ENCODE assay signal across 34 mouse cellular contexts in genomic region chr13:35689560-35689959, GRCm38 (mm10).
"Had no signal": no experiment of that assay in that cellular context is flagged by ENCODE, and none has a peak within 500 bp of the region (broad histone marks: within the 10 kb centered on the region; RNA-seq: fewer than 3 reads in every experiment).

No protein-coding gene starts in this region.

- ATAC-seq: hindbrain, embryonic 16.5 days; hindbrain, postnatal 0 days; inflammation-experienced regulatory T-cells, adult 6 months; intestine, embryonic 15.5 days; intestine, embryonic 16.5 days; intestine, postnatal 0 days had no signal

- H3K36me3 ChIP-seq: heart, embryonic 12.5 days; heart, embryonic 13.5 days; heart, embryonic 15.5 days; hindbrain, embryonic 10.5 days; hindbrain, embryonic 12.5 days; hindbrain, embryonic 13.5 days; hindbrain, embryonic 15.5 days; intestine, embryonic 15.5 days; kidney, embryonic 15.5 days had no signal

- H3K27me3 ChIP-seq: heart, embryonic 12.5 days; heart, embryonic 13.5 days; heart, embryonic 15.5 days; hindbrain, embryonic 12.5 days; hindbrain, embryonic 13.5 days; hindbrain, embryonic 15.5 days; intestine, embryonic 15.5 days; kidney, embryonic 15.5 days had no signal

- H3K4me2 ChIP-seq: heart, embryonic 12.5 days; heart, embryonic 13.5 days; heart, embryonic 15.5 days; hindbrain, embryonic 12.5 days; hindbrain, embryonic 13.5 days; hindbrain, embryonic 14.5 days; hindbrain, embryonic 15.5 days; intestine, embryonic 15.5 days; kidney, embryonic 15.5 days had no signal

- DNase-seq: heart, postnatal 10 days; heart, postnatal 14 days; heart, postnatal 36 days; heart, postnatal 4 days; kidney, adult 11 months; kidney, adult 18-20 months; kidney, adult 2 months; kidney, adult 8-10 months; kidney, adult 9 months; kidney, postnatal 10 days; kidney, postnatal 14 days; kidney, postnatal 25 days; kidney, postnatal 36 days; kidney, postnatal 4 days; layer of hippocampus, adult 9-11 months; layer of hippocampus, postnatal 36 days had no signal

- H3K9ac ChIP-seq: heart, embryonic 12.5 days; heart, embryonic 13.5 days; heart, embryonic 15.5 days; hindbrain, embryonic 12.5 days; hindbrain, embryonic 13.5 days; hindbrain, embryonic 14.5 days; hindbrain, embryonic 15.5 days; intestine, embryonic 15.5 days; kidney, embryonic 15.5 days had no signal

- H3K9me3 ChIP-seq: heart, embryonic 12.5 days; heart, embryonic 13.5 days; heart, embryonic 15.5 days; hindbrain, embryonic 10.5 days; hindbrain, embryonic 12.5 days; hindbrain, embryonic 13.5 days; hindbrain, embryonic 15.5 days; intestine, embryonic 15.5 days; kidney, embryonic 15.5 days had no signal

- H3K4me1 ChIP-seq: hindbrain, embryonic 10.5 days; hindbrain, embryonic 12.5 days; hindbrain, embryonic 13.5 days; hindbrain, embryonic 15.5 days; intestine, embryonic 15.5 days; kidney, embryonic 15.5 days had no signal

- H3K4me3 ChIP-seq: heart, embryonic 12.5 days; heart, embryonic 13.5 days; heart, embryonic 15.5 days; hindbrain, embryonic 10.5 days; hindbrain, embryonic 12.5 days; hindbrain, embryonic 13.5 days; hindbrain, embryonic 15.5 days; intestine, embryonic 15.5 days; kidney, embryonic 15.5 days; layer of hippocampus, adult 2 months; left cerebral cortex, adult 2 months had no signal

- H3K27ac ChIP-seq: heart, embryonic 13.5 days; heart, embryonic 15.5 days; hindbrain, embryonic 10.5 days; hindbrain, embryonic 12.5 days; hindbrain, embryonic 13.5 days; hindbrain, embryonic 14.5 days; hindbrain, embryonic 15.5 days; hindbrain, postnatal 0 days; intestine, embryonic 15.5 days; kidney, embryonic 15.5 days; kidney, postnatal 0 days; layer of hippocampus, adult 2 months; left cerebral cortex, adult 2 months had no signal
